Mouse (Mus musculus) stomach, embryonic 14.5 days (tissue): ENCODE data around the gene Tyk2. TPM values are rescaled to one million over a fixed set of nuclear protein-coding genes. Genes with fewer than 3 reads are reported as not detected.

ENCODE experiments used
- ATAC-seq: fragments of 200-750 bp; cut with Nextera tagmentation; 2 replicates; pipeline ENCODE4 v1.8.0; 2017; ENCODE audit warnings: low read depth, moderate TSS enrichment; ENCODE audit not compliant: insufficient number of reproducible peaks, insufficient read depth, low FRiP score
- H3K27ac ChIP-seq: fragments of 300-500 bp; sonication (generic); 2 replicates; pipeline ENCODE4 v1.5.1; 2014; ENCODE audit warnings: mild to moderate bottlenecking, low read length, moderate library complexity, mixed read lengths
- H3K27me3 ChIP-seq: fragments of 300-500 bp; sonication (generic); 2 replicates; pipeline ENCODE4 v1.6.1; 2014; ENCODE audit warnings: low read length, control low read depth, mixed read lengths; ENCODE audit not compliant: control insufficient read depth, insufficient read depth
- H3K36me3 ChIP-seq: fragments of 300-500 bp; sonication (generic); 2 replicates; pipeline ENCODE4 v1.6.1; 2014; ENCODE audit warnings: mild to moderate bottlenecking, control low read depth, low read length, moderate library complexity, mixed read lengths; ENCODE audit not compliant: control insufficient read depth, insufficient read depth
- H3K4me1 ChIP-seq: fragments of 300-500 bp; sonication (generic); 2 replicates; pipeline ENCODE4 v1.6.1; 2014; ENCODE audit warnings: low read length, control low read depth, mixed read lengths; ENCODE audit not compliant: control insufficient read depth, insufficient read depth
- H3K4me2 ChIP-seq: fragments of 300-500 bp; sonication (generic); replicated peaks from 2 replicates; pipeline ENCODE4 v1.6.1; 2014; ENCODE audit warnings: low read depth, low read length, control low read depth
- H3K4me3 ChIP-seq: fragments of 300-500 bp; sonication (generic); 2 replicates; pipeline ENCODE4 v1.5.1; 2014; ENCODE audit warnings: low read depth, low read length, control low read depth
- H3K9ac ChIP-seq: fragments of 300-500 bp; sonication (generic); replicated peaks from 2 replicates; pipeline ENCODE4 v1.6.1; 2014; ENCODE audit warnings: low read depth, mild to moderate bottlenecking, control low read depth, low read length, moderate library complexity, mixed read lengths
- H3K9me3 ChIP-seq: fragments of 300-500 bp; sonication (generic); 2 replicates; pipeline ENCODE4 v1.6.1; 2016; ENCODE audit warnings: low read depth, low read length, control low read depth; ENCODE audit not compliant: control insufficient read depth
- WGBS: fragments of 180-500 bp; shearing (Covaris S2); extraction: QIAGEN DNeasy Blood & Tissue Kit; methylation state at CpG from one replicate; pipeline ENCODE4 v1.1.7; 2014; 5-methylcytosine and 5-hydroxymethylcytosine counted together
- microRNA-seq: library from miRNA; unstranded; fragments of <30 nt; microRNA quantifications from one replicate; pipeline ENCODE4, GENCODE M21; 2016
- polyA plus RNA-seq: library from polyadenylated mRNA; unstranded; fragments of >200 nt; fragmentation: Nextera tagmentation; extraction: Ambion mirVana; gene quantifications from 2 replicates; pipeline ENCODE4 v1.2.1, GENCODE M21; 2014

The Tyk2 gene
- polyA plus RNA-seq, 1 experiment from 2014 or later: 10.2 TPM

DNA sequence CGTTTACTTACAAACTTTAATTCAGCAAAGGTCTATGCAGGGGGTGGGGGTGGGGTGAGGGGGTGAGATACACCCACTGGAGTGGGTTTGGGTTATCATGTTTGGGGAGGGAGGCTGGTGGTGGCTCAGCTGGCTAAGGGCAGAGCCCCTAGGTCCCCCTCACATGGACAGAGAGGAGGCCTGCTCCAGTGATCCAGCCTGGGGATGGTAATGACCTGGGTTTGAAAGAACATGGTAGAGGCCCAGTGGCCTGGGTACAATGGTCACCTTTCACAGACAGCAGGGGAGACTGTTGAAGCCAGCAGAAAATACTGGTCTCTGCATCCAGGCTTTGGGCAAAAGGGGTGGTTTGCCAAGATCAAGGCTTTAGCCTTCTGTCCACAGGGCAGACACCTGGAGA is 56.9 kb downstream of the Tyk2 start:
- H3K9ac ChIP-seq: no peak overlapping the region
- H3K4me3 ChIP-seq: no peak overlapping the region
- WGBS: 62% methylated on average over 1 of the region's 1 CpGs
- H3K4me1 ChIP-seq: peaks cover 7% of the 10 kb centered on the region; the same call in 1 of the 2 replicates
- no peak overlapping the region for H3K4me2 ChIP-seq
- H3K27me3 ChIP-seq: no peaks in the 10 kb centered on the region
- no peaks in the 10 kb centered on the region for H3K9me3 ChIP-seq
- no peak overlapping the region for H3K27ac ChIP-seq
- peaks cover 44% of the 10 kb centered on the region for H3K36me3 ChIP-seq
- no peak for ATAC-seq

DNA sequence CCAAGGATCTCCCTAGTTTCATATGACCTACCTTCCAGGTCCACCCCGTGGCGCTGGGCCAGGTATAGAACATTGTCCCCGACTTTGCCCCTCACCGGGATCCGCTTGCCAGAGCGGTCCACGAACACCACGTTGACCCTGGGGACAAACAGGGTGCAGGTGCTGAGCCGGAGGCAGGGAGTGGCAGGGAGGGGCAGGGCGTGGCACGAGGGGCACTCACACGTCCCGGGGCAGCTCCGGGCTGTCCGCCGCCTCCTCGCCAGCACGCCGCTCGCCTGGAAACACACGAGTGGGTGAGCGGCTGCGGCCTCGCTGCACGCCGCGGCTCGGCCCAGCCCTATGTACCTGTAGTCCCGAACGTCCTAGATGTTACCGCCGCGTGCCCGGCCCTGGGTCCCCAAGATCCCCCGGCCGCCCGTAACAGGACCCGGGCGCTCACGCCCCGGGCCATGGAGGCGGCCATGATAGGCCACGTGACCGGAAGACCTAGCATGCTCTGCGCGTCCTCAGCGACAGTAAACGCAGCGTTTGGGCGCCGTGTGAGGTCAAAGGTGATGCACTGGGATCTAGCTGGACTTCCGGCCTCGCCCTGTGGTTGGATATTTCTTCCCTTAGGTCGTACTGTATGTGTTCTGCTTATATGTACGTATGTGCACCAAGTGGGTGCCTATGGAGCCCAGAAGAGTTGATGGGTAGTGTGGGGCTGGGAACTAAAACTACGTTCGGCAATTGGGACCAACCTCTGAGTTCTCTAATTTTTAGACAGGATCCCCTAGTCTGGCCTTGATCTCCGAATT is 57.8 kb downstream of the Tyk2 start, which contains the start of the genes Gm49373 and Fdx1l:
Gene Gm49373 (minus strand): TSS at position 53 of the 797 bp plus-strand sequence.
Gene Fdx1l (minus strand): TSS at position 571 of the 797 bp plus-strand sequence.
- Histone ChIP-seq H3K27me3 (no peaks in the 10 kb centered on the region), H3K4me3 (peak within 1 kb of the TSS; percentile 49), H3K27ac (peak within 1 kb of the TSS; percentile 5; the same call in 1 of the 2 replicates), H3K36me3 (peaks cover 35% of the 10 kb centered on the region), H3K4me2 (peak within 1 kb of the TSS; percentile 67), H3K9ac (peak within 1 kb of the TSS; percentile 70), H3K4me1 (peaks cover 7% of the 10 kb centered on the region; the same call in 1 of the 2 replicates), H3K9me3 (no peaks in the 10 kb centered on the region)
- peak; percentile 92 for ATAC-seq
- 3% methylated on average over 58 of the region's 58 CpGs for WGBS

DNA sequence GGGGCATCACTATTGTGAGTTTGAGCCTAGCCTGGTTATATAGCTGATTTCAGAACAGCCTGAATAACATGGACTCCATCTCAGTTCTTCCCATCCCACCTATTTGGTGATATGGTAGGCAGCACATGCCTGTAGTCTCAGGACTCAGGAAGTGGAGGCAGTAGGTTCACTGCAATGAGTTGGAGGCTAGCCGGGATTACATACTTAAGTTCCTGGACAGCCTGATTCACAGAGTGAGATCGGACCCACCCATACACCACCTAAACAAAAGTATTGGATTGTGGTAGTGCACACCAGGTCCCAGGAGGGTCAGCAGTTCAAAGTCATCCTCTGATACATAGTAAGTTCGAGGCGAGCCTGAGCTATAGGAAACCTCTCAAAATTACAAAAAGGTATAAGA is 58.4 kb downstream of the Tyk2 start:
- no peaks in the 10 kb centered on the region for H3K27me3 ChIP-seq

DNA sequence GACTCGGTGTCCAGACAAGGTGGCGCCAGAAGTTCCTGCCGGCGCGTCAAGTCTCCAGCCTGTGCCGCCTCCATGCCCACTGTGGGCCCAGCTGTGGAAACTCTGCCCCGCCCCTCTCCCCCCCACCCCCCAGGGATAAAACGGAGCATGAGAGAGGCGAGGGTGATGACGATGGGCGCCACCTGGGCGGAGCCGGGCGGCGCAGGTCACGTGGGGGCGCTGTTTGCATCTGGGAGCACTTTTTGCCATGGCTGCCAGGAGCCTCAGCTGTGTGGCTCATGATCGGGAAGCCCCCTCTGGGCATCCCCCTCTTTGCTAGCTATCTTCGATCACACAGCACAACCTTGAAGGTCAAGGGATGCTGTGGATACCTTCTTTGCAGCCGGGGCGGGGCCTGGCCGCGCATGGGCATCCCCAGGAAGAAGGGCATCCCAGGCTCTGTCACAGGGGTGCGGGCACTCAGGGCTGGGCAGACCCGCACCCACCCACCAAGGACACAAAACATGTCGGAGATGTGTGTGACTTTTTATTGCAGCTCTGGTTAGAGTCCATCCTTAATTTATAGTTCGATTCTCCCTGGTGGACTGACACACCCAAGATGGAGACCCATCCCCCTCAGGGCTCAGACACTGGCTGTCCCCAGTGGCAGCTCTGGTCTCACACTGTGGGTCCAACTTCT is 63.9 kb downstream of the Tyk2 start, which contains the start of gene Zglp1:
Gene Zglp1 (minus strand): TSS at position 88 of the 679 bp plus-strand sequence.
- Histone ChIP-seq H3K4me1 (peaks cover under 1% of the 10 kb centered on the region; the same call in 1 of the 2 replicates), H3K27me3 (no peaks in the 10 kb centered on the region), H3K9ac (no peak within 1 kb of the TSS), H3K27ac (no peak within 1 kb of the TSS), H3K4me3 (no peak within 1 kb of the TSS), H3K9me3 (no peaks in the 10 kb centered on the region), H3K4me2 (no peak within 1 kb of the TSS), H3K36me3 (peaks cover 24% of the 10 kb centered on the region)
- 85% methylated on average over 27 of the region's 27 CpGs for WGBS
- no peak for ATAC-seq

More for the DNA sequence above, 58.4 kb downstream of the Tyk2 start:
- Histone ChIP-seq H3K4me1 (peaks cover 7% of the 10 kb centered on the region; the same call in 1 of the 2 replicates), H3K4me2 (peak overlapping the region; percentile 67), H3K9me3 (no peaks in the 10 kb centered on the region), H3K4me3 (peak overlapping the region; percentile 49), H3K36me3 (peaks cover 34% of the 10 kb centered on the region), H3K27ac (no peak overlapping the region; the same call in 1 of the 2 replicates), H3K9ac (peak overlapping the region; percentile 70)
- peak; percentile 26; the same call in 1 of the 2 replicates for ATAC-seq
- WGBS: 12% methylated on average over 4 of the region's 4 CpGs

DNA sequence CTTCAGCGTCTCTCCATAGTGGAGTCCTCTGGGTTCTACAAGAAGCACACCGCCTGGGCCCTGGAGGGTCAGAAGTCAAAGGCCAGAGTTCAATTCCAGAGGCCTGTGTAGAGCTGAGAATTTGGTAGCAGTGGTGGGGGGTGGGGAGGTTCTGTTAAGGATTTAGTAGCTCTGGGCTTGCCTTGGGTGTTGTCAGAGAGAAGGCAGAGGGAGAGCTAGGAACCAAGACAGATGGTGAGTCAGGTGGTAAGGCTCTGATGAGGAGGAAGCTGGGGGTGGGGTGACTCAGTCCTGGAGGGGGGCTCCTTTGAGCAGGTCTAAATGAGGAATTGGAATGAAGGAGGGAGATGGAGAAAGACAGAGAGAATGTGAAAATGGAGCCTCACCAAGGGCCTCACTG is 68.1 kb downstream of the Tyk2 start:
- H3K9me3 ChIP-seq: no peaks in the 10 kb centered on the region
- H3K9ac ChIP-seq: no peak overlapping the region
- H3K4me3 ChIP-seq: no peak overlapping the region
- no peaks in the 10 kb centered on the region for H3K4me1 ChIP-seq
- H3K27ac ChIP-seq: no peak overlapping the region
- H3K27me3 ChIP-seq: no peaks in the 10 kb centered on the region
- WGBS: 83% methylated on average over 2 of the region's 2 CpGs
- ATAC-seq: no peak
- peaks cover 17% of the 10 kb centered on the region for H3K36me3 ChIP-seq
- H3K4me2 ChIP-seq: no peak overlapping the region

Small RNA genes lying within 50 kb of the gene (microRNA-seq; reads per million reads assigned to microRNA genes)
- not detected for gene Mir7082

Other genes with a start within 250 kb of the Tyk2 start
- gene Ppan, start 243.1 kb downstream of the Tyk2 start, polyA plus RNA-seq: 72.7 and 74.6 TPM in 2 replicates
- gene Eif3g, start 232.6 kb downstream of the Tyk2 start, polyA plus RNA-seq: 281 and 289 TPM in 2 replicates
- 64.7 and 69.6 TPM in 2 replicates for gene Dnmt1, start 171.4 kb downstream of the Tyk2 start, polyA plus RNA-seq
- 48.6 and 52.3 TPM in 2 replicates for gene S1pr2, start 154.5 kb downstream of the Tyk2 start, polyA plus RNA-seq
- 136 and 150 TPM in 2 replicates for gene Mrpl4, start 128.5 kb downstream of the Tyk2 start, polyA plus RNA-seq
- 10.6 and 12.5 TPM in 2 replicates for gene Icam1, start 115.3 kb downstream of the Tyk2 start, polyA plus RNA-seq
- gene Icam4, start 101.9 kb downstream of the Tyk2 start, polyA plus RNA-seq: 0.84 and 1.0 TPM in 2 replicates
- gene Icam5, start 99.2 kb downstream of the Tyk2 start, polyA plus RNA-seq: 0.18 TPM in 1 of 2 replicates, not detected in the other
- 1.8 TPM in 1 of 2 replicates, not detected in the other for gene Zglp1, start 64.2 kb downstream of the Tyk2 start, polyA plus RNA-seq
- 0.30 and 0.43 TPM in 2 replicates for gene Gm49373, start 58.1 kb downstream of the Tyk2 start, polyA plus RNA-seq
- gene Fdx1l, start 57.6 kb downstream of the Tyk2 start, polyA plus RNA-seq: 56.0 and 56.4 TPM in 2 replicates
- 2.0 and 2.3 TPM in 2 replicates for gene Gm38431, start 39.2 kb downstream of the Tyk2 start, polyA plus RNA-seq
- 68.7 and 74.2 TPM in 2 replicates for gene Raver1, start 39.2 kb downstream of the Tyk2 start, polyA plus RNA-seq
- 283 and 302 TPM in 2 replicates for gene Cdc37, start 18.7 kb upstream of the Tyk2 start, polyA plus RNA-seq
- 5.4 TPM in 2 replicates for gene Pde4a, start 34.5 kb upstream of the Tyk2 start, polyA plus RNA-seq
- gene Keap1, start 108.1 kb upstream of the Tyk2 start, polyA plus RNA-seq: 34.5 and 40.3 TPM in 2 replicates
- 0.27 and 0.48 TPM in 2 replicates for gene S1pr5, start 117.2 kb upstream of the Tyk2 start, polyA plus RNA-seq
- 38.8 and 43.5 TPM in 2 replicates for gene Atg4d, start 134.1 kb upstream of the Tyk2 start, polyA plus RNA-seq
- 14.1 and 14.7 TPM in 2 replicates for gene Kri1, start 156.7 kb upstream of the Tyk2 start, polyA plus RNA-seq
- 47.4 and 48.5 TPM in 2 replicates for gene Cdkn2d, start 160.2 kb upstream of the Tyk2 start, polyA plus RNA-seq
- 54.4 and 55.8 TPM in 2 replicates for gene Ap1m2, start 181.1 kb upstream of the Tyk2 start, polyA plus RNA-seq
- gene Slc44a2, start 189.5 kb upstream of the Tyk2 start, polyA plus RNA-seq: 122 and 125 TPM in 2 replicates
- 184 and 193 TPM in 2 replicates for gene Ilf3, start 236.6 kb upstream of the Tyk2 start, polyA plus RNA-seq